Mouse (Mus musculus): ENCODE measurements around the gene Gdf3. TPM values are rescaled to one million over a fixed set of nuclear protein-coding genes. Genes with fewer than 3 reads are reported as not detected.
A peak's percentile ranks its signal among the peaks of the same experiment; 100 is the strongest.

The Gdf3 gene
- total and polyA plus RNA-seq, 2 experiments from 2014 or later = 0.05 TPM; not detected in 1

DNA sequence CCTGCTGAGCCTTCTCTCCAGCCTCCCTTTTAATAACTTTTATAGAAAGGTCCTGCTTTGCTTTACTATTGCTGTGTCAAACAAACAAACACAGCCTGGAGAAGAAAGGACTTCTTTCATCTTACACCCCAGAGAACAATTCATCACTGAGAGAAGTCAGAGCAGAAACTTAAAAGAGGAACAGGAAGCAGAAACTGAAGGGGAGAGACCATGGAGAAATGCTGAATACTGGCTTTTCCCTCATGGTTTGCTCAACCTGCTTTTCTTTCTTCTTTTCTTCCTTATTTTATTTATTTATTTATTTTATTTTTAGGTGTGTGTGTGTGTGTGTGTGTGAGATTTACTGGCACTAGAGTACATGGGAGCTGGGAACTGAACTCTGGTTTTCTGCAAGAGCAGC is 5.6 kb downstream of the Gdf3 start:
- DNase-seq (ENCODE audit: low spot score) = no peak
- no peaks in the 10 kb centered on the region for H3K9me3 ChIP-seq (replicated peaks; ENCODE audit: control insufficient read depth, low read length)

DNA sequence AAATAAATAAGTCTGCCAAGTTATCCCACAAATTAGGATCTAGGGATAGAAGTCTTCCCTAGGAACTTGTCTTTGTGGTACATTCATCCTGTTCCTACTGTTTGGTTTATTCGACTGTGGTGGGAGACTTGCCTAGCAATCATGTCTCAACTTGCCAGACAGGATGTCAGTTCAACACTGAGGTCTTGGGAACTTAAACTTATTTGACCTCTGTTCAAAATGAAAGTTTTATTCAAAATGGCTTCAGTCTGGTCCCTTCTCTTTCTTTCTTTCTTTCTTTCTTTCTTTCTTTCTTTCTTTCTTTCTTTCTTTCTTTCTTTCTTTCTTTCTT is 6.9 kb downstream of the Gdf3 start:
- Histone ChIP-seq H3K27me3 (ENCODE audit: control insufficient read depth, insufficient read depth, low read length) (no peaks in the 10 kb centered on the region), H3K4me2 (ENCODE audit: low read depth, low read length) (peak overlapping the region; percentile 79), H3K36me3 (replicated peaks; ENCODE audit: control insufficient read depth, insufficient read depth, low read length) (no peaks in the 10 kb centered on the region), H3K27ac (ENCODE audit: low read depth) (peak overlapping the region; percentile 78), H3K9ac (replicated peaks; ENCODE audit: low read depth, low read length) (peak overlapping the region; percentile 70), H3K4me1 (ENCODE audit: control insufficient read depth, insufficient read depth) (no peaks in the 10 kb centered on the region), H3K9me3 (replicated peaks; ENCODE audit: control insufficient read depth, low read length) (no peaks in the 10 kb centered on the region), H3K4me3 (ENCODE audit: low read depth, low read length) (peak overlapping the region; percentile 69)
- TF ChIP-seq EP300 (IDR thresholded peaks at IDR 0.05; ENCODE audit: low read depth) (no peak), CTCF (IDR thresholded peaks at IDR 0.05; ENCODE audit: low read depth) (no peak)
- WGBS = 17% methylated on average over 1 of the region's 1 CpGs
- DNase-seq (ENCODE audit: low spot score) (no peak), ATAC-seq (ENCODE audit: insufficient read depth, low read depth) (no peak; the same call in 1 of the 2 replicates)

More for the DNA sequence above, 5.6 kb downstream of the Gdf3 start:
- Histone ChIP-seq H3K4me3 (ENCODE audit: low read depth, low read length) (no peak overlapping the region), H3K27me3 (ENCODE audit: control insufficient read depth, insufficient read depth, low read length) (0 out of 2 replicates have a peak, but pooled peaks cover under 1% of the 10 kb centered on the region), H3K4me1 (ENCODE audit: control insufficient read depth, insufficient read depth) (no peaks in the 10 kb centered on the region), H3K27ac (ENCODE audit: low read depth) (no peak overlapping the region), H3K36me3 (replicated peaks; ENCODE audit: control insufficient read depth, insufficient read depth, low read length) (no peaks in the 10 kb centered on the region), H3K4me2 (ENCODE audit: low read depth, low read length) (no peak overlapping the region), H3K9ac (replicated peaks; ENCODE audit: low read depth, low read length) (no peak overlapping the region)
- no peak for ATAC-seq (ENCODE audit: insufficient read depth, low read depth)
- TF ChIP-seq EP300 (IDR thresholded peaks at IDR 0.05; ENCODE audit: low read depth) (no peak), CTCF (IDR thresholded peaks at IDR 0.05; ENCODE audit: low read depth) (no peak)

DNA sequence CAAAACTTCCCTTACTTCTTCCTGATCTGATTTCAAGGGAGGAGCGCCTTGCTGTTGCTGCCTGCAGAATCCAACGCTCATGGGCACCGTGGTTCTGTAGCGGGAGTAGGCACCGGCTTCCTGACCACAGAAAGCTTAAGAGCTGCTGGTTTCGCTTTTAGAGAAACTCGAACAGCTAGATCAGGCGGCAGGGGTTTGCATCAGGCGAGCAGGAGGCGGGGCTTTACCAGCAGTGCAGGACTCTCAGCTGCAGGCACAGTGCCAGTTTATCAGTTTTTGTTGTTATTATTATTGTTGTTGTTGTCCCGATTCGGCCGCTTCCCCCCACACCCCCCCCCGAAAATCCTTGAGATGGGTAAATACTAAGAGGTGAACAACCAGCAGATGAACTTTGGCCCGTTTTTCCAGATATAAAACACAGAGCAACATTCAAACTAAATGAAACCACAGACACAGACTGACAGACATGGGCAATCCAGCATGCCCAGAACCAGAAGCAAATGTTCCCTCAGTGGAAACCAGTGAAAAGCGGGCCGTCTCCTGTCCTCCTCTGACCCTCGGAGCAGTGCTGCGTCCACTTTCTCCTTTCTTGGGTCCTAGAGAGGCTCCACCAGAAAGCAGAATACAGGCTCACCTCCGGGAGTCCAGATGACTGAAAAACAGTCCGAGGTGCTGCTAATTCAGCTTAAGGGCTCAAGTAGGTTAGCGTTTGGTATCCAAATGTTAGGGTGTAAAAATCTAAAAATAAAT is 7.5 kb downstream of the Gdf3 start, which contains the start of gene Apobec1:
TSS of gene Apobec1 (minus strand) at position 203 of the 750 bp plus-strand sequence.
- TF ChIP-seq EP300 (IDR thresholded peaks at IDR 0.05; ENCODE audit: low read depth) = no peak
- TF ChIP-seq CTCF (IDR thresholded peaks at IDR 0.05; ENCODE audit: low read depth) = no peak
- Histone ChIP-seq H3K27ac (ENCODE audit: low read depth) (peak within 1 kb of the TSS; percentile 78), H3K4me2 (ENCODE audit: low read depth, low read length) (peak within 1 kb of the TSS; percentile 79), H3K9ac (replicated peaks; ENCODE audit: low read depth, low read length) (peak within 1 kb of the TSS; percentile 70), H3K4me3 (ENCODE audit: low read depth, low read length) (peak within 1 kb of the TSS; percentile 69), H3K9me3 (replicated peaks; ENCODE audit: control insufficient read depth, low read length) (no peaks in the 10 kb centered on the region), H3K27me3 (ENCODE audit: control insufficient read depth, insufficient read depth, low read length) (no peaks in the 10 kb centered on the region), H3K4me1 (ENCODE audit: control insufficient read depth, insufficient read depth) (no peaks in the 10 kb centered on the region), H3K36me3 (replicated peaks; ENCODE audit: control insufficient read depth, insufficient read depth, low read length) (no peaks in the 10 kb centered on the region)
- DNase-seq (ENCODE audit: low spot score) (peak; percentile 77), ATAC-seq (ENCODE audit: insufficient read depth, low read depth) (peak; percentile 83)
- WGBS = 2% methylated on average over 22 of the region's 22 CpGs

DNA sequence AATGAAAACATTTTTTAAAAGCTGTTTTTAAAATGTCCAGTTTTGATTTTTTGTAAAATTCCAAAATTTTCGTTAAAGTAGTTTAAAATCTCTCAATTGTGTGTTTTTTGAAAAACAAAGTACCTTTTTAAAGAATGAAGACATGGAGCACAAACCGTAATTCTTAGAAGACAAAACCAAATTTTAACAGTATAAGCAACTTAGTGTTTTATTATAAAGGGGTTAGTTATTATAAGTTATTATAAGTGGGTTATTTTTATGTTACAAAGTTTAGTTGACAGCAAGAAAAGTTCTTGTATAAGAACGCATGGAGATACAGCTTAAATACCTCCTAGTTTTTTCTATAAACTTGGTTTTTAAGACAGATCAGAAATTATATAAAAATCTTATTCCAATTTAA is 8.3 kb downstream of the Gdf3 start:
- Histone ChIP-seq H3K4me1 (ENCODE audit: control insufficient read depth, insufficient read depth) (no peaks in the 10 kb centered on the region), H3K9me3 (replicated peaks; ENCODE audit: control insufficient read depth, low read length) (no peaks in the 10 kb centered on the region), H3K27ac (ENCODE audit: low read depth) (peak overlapping the region; percentile 78; the same call in 1 of the 2 replicates), H3K4me2 (ENCODE audit: low read depth, low read length) (peak overlapping the region; percentile 79), H3K27me3 (ENCODE audit: control insufficient read depth, insufficient read depth, low read length) (no peaks in the 10 kb centered on the region), H3K4me3 (ENCODE audit: low read depth, low read length) (peak overlapping the region; percentile 69), H3K9ac (replicated peaks; ENCODE audit: low read depth, low read length) (peak overlapping the region; percentile 70; the same call in 1 of the 2 replicates), H3K36me3 (replicated peaks; ENCODE audit: control insufficient read depth, insufficient read depth, low read length) (no peaks in the 10 kb centered on the region)
- no peak for TF ChIP-seq EP300 (IDR thresholded peaks at IDR 0.05; ENCODE audit: low read depth)
- no peak for TF ChIP-seq CTCF (IDR thresholded peaks at IDR 0.05; ENCODE audit: low read depth)
- WGBS = 81% methylated on average over 3 of the region's 3 CpGs
- ATAC-seq (ENCODE audit: insufficient read depth, low read depth) (no peak), DNase-seq (ENCODE audit: low spot score) (no peak)

DNA sequence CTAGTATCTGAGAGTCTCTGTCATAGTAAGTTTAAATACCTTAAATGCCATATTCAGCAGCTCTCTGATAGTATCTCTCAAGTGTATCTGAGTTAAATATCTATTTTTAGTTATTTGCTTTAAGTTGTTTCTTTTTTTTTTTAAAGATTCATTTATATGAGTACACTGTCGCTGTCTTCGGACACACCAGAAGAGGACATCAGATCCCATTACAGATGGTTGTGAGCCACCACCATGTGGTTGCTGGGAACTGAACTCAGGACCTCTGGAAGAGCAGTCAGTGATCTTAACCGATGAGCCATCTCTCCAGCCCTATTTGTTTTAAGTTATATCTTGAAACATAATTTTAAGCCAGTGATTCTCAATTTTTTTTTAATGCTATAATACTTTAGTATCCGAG is 8.9 kb downstream of the Gdf3 start:
- DNase-seq (ENCODE audit: low spot score) = no peak
- WGBS = 87% methylated on average over 4 of the region's 4 CpGs
- H3K9ac ChIP-seq (replicated peaks; ENCODE audit: low read depth, low read length) = no peak overlapping the region
- H3K4me1 ChIP-seq (ENCODE audit: control insufficient read depth, insufficient read depth) = no peaks in the 10 kb centered on the region
- H3K4me3 ChIP-seq (ENCODE audit: low read depth, low read length) = no peak overlapping the region
- no peaks in the 10 kb centered on the region for H3K36me3 ChIP-seq (replicated peaks; ENCODE audit: control insufficient read depth, insufficient read depth, low read length)
- no peak overlapping the region for H3K4me2 ChIP-seq (ENCODE audit: low read depth, low read length)
- no peaks in the 10 kb centered on the region for H3K27me3 ChIP-seq (ENCODE audit: control insufficient read depth, insufficient read depth, low read length)
- no peaks in the 10 kb centered on the region for H3K9me3 ChIP-seq (replicated peaks; ENCODE audit: control insufficient read depth, low read length)
- ATAC-seq (ENCODE audit: insufficient read depth, low read depth) = no peak
- H3K27ac ChIP-seq (ENCODE audit: low read depth) = no peak overlapping the region
- TF ChIP-seq CTCF (IDR thresholded peaks at IDR 0.05; ENCODE audit: low read depth) (no peak), EP300 (IDR thresholded peaks at IDR 0.05; ENCODE audit: low read depth) (no peak)

Measured in heart, postnatal 0 days (tissue).